Mouse (Mus musculus) lung, adult 2 months (tissue): ENCODE data around the gene Zfp108. TPM values are rescaled to one million over a fixed set of nuclear protein-coding genes. Genes with fewer than 3 reads are reported as not detected.
A peak's percentile ranks its signal among the peaks of the same experiment; 100 is the strongest.

Experiments used
- DNase-seq: peaks from one replicate; pipeline ENCODE4 v3.0.0; 2022
- H3K4me1 ChIP-seq: fragments of 200-500 bp; 2 replicates; pipeline ENCODE4 v1.6.1; 2011; ENCODE audit warnings: low read length; ENCODE audit not compliant: control insufficient read depth, insufficient read depth
- H3K4me3 ChIP-seq: fragments of 200-500 bp; replicated peaks from 2 replicates; pipeline ENCODE3; 2011; ENCODE audit warnings: low read depth, mild to moderate bottlenecking, control low read depth, low read length; ENCODE audit errors: extremely low read depth
- CTCF ChIP-seq: fragments of 200-500 bp; IDR thresholded peaks from 2 replicates; pipeline ENCODE4 v1.5.1; 2011; ENCODE audit warnings: mild to moderate bottlenecking, low read length, control low read depth; ENCODE audit not compliant: insufficient read depth
- POLR2A ChIP-seq: fragments of 200-500 bp; IDR thresholded peaks from 2 replicates; pipeline ENCODE4 v1.6.1; 2011; ENCODE audit warnings: low read depth, mild to moderate bottlenecking, control low read depth, low read length, borderline replicate concordance; ENCODE audit errors: extremely low read depth
- WGBS: fragments of 180-500 bp; shearing (Covaris S2); methylation state at CpG from one replicate; pipeline ENCODE4 v1.1.7; 2018; 5-methylcytosine and 5-hydroxymethylcytosine counted together
- polyA plus RNA-seq: library from polyadenylated mRNA; depleted of rRNA; stranded (reverse); fragments of >200 nt; gene quantifications from 2 replicates; pipeline ENCODE4 v1.2.3, GENCODE M21; 2012; rRNA removed

Gene Zfp108
- polyA plus RNA-seq, 1 experiment = 0.83 TPM

GRCm38 (mm10) chr7:24295376-24295775 lies 40.8 kb downstream of the Zfp108 start:
- TF ChIP-seq CTCF (no peak), POLR2A (no peak)
- no peak for DNase-seq
- 97% methylated on average over 7 of the region's 7 CpGs for WGBS
- Histone ChIP-seq H3K4me1 (no peaks in the 10 kb centered on the region; the same call in 1 of the 2 replicates), H3K4me3 (no peak overlapping the region)

DNA sequence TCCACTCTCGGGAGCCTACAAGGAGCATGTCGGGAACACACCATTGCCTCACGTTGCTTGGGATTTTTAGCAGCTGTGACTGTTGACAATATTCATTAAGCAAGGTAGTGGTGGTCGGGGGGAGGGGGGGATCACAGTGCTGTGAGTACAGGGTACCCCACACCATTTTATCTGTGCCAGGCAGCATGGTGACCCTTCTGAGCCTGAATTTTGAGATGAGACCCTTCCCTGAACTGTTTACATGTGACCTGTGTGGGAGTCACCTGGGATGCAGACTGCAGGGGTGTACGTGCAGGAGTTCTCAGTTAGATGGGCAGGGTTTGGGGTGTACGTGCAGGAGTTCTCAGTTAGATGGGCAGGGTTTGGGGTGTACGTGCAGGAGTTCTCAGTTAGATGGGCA lies 41.8 kb downstream of the Zfp108 start:
- TF ChIP-seq CTCF (no peak), POLR2A (no peak)
- DNase-seq = no peak
- WGBS = 95% methylated on average over 7 of the region's 7 CpGs

GRCm38 (mm10) chr7:24297361-24298095 lies 42.9 kb downstream of the Zfp108 start:
- DNase-seq = no peak
- Histone ChIP-seq H3K4me1 (no peaks in the 10 kb centered on the region; the same call in 1 of the 2 replicates), H3K4me3 (no peak overlapping the region)
- WGBS = 93% methylated on average over 15 of the region's 15 CpGs
- TF ChIP-seq CTCF (no peak), POLR2A (no peak)

More for the DNA sequence above, 41.8 kb downstream of the Zfp108 start:
- H3K4me3 ChIP-seq = no peak overlapping the region
- no peaks in the 10 kb centered on the region; the same call in 1 of the 2 replicates for H3K4me1 ChIP-seq

- 2% methylated on average over 12 of the region's 12 CpGs for WGBS
- no peak for DNase-seq
Observed at GRCm38 (mm10) chr7:24298635-24298972, 44.0 kb downstream of the Zfp108 start.

DNA sequence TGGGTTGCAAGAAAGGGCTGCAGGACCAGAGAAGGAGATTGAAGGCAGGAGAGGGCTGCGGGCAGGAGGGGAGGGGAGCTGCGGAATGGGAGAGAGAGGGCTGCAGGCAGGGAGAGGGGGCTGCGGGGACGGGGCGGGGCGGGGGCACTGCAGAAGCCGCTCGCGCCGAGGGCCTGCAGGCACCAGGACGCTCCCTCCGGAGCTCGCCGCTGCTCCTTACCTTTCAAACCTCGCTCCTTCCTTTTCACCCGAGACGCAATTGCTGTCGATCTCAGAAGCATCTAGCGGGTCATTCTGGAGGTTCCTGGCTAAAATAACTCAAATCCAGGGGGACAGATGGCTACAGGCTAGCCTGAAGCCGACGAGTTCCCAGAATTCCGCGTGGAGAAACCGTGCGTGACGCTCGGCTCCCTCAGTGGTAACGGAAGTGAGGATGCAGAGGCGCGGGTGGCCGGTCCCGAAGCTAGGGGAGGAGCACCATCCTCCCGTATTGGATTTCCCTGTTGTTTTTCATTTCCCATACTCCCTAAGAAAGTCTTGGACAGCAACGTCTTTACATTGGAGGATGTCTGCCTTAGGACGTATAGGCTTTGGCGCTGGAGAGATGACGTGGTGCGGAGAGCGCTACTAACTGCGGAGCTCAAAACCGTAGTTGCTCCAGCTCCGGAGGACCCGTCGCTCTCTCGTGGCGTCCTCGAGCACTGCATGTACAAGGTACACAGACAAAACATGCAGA lies 44.5 kb downstream of the Zfp108 start:
- no peaks in the 10 kb centered on the region; the same call in 1 of the 2 replicates for H3K4me1 ChIP-seq
- DNase-seq = peak; percentile 73

More at GRCm38 (mm10) chr7:24298635-24298972, 44.0 kb downstream of the Zfp108 start:
- TF ChIP-seq POLR2A = no peak
- TF ChIP-seq CTCF = no peak
- Histone ChIP-seq H3K4me1 (no peaks in the 10 kb centered on the region; the same call in 1 of the 2 replicates), H3K4me3 (peak overlapping the region; percentile 90)

DNA sequence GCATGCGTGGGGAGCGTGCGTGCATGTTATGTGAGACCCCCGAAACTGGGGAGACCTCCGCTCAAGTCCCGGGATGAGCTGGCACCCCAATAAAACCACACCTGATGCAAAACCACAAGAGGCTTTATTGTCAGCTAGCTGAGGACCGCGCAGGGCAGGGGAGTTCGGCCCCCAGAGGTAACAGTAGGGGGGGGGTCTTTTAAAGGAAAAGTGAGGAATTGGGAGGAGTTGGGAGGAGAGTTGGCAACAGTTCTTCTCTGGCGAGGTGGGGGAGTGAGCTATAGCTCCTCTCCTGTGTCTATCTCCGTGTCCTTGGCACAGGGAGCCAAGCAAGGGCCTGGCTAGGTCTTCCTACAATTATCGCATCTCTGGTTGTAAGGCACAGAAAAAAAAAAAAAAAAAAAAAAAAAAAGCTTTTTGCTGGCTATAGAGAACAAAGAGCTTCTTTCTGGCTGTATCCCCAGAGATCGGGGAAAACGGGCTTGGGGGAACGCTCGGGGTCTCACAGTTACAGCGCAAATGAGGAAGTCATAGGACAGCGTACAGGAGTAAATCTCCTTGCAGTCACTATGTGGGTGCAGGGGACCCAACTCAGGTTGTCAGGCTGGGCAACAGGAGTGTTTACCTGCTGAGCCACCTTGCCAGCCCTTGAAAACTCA lies 45.4 kb downstream of the Zfp108 start:
- peak; percentile 21 for DNase-seq

More for the DNA sequence above, 44.5 kb downstream of the Zfp108 start:
- peak overlapping the region; percentile 90 for H3K4me3 ChIP-seq
- TF ChIP-seq CTCF (peak; percentile 53), POLR2A (0 out of 2 replicates have a peak, but pooled peaks have one; percentile 37)
- WGBS = under 1% methylated on average over 43 of the region's 47 CpGs

GRCm38 (mm10) chr7:24300771-24301282 lies 46.2 kb downstream of the Zfp108 start, which contains the start of gene Zfp61:
Gene Zfp61, minus strand, starts transcription at chr7:24301232.
- 3% methylated on average over 13 of the region's 13 CpGs for WGBS
- DNase-seq = peak; percentile 17
- Histone ChIP-seq H3K4me3 (no peak within 1 kb of the TSS), H3K4me1 (no peaks in the 10 kb centered on the region; the same call in 1 of the 2 replicates)
- TF ChIP-seq POLR2A (no peak), CTCF (no peak)

More for the DNA sequence above, 45.4 kb downstream of the Zfp108 start:
- peak overlapping the region; percentile 7 for H3K4me3 ChIP-seq
- 5% methylated on average over 18 of the region's 18 CpGs for WGBS
- TF ChIP-seq CTCF (no peak), POLR2A (no peak)
- H3K4me1 ChIP-seq = no peaks in the 10 kb centered on the region; the same call in 1 of the 2 replicates

Other genes starting within 250 kb of the Zfp108 start
- gene Vmn1r183, start 201.5 kb upstream of the Zfp108 start, polyA plus RNA-seq = not detected in 2 replicates
- 12.3 and 16.7 TPM in 2 replicates for gene Zfp180, start 172.9 kb upstream of the Zfp108 start, polyA plus RNA-seq
- 1.3 and 1.7 TPM in 2 replicates for gene Zfp112, start 142.5 kb upstream of the Zfp108 start, polyA plus RNA-seq
- 4.8 and 7.5 TPM in 2 replicates for gene Zfp235, start 120.6 kb upstream of the Zfp108 start, polyA plus RNA-seq
- 0.12 and 0.22 TPM in 2 replicates for gene Zfp114, start 79.7 kb upstream of the Zfp108 start, polyA plus RNA-seq
- 2.0 and 2.4 TPM in 2 replicates for gene Zfp111, start 43.4 kb upstream of the Zfp108 start, polyA plus RNA-seq
- 1.4 and 1.7 TPM in 2 replicates for gene Zfp109, start 17.2 kb upstream of the Zfp108 start, polyA plus RNA-seq
- gene Zfp93, start 15.6 kb downstream of the Zfp108 start, polyA plus RNA-seq = 1.5 and 1.6 TPM in 2 replicates
- 5.1 and 8.7 TPM in 2 replicates for gene Zfp61, start 46.4 kb downstream of the Zfp108 start, polyA plus RNA-seq
- gene Zfp94, start 61.9 kb downstream of the Zfp108 start, polyA plus RNA-seq = 3.9 and 9.0 TPM in 2 replicates
- gene Tescl, start 79.1 kb downstream of the Zfp108 start, polyA plus RNA-seq = 0.58 and 2.0 TPM in 2 replicates
- gene Lypd5, start 94.4 kb downstream of the Zfp108 start, polyA plus RNA-seq = 32.1 TPM in 1 of 2 replicates, not detected in the other
- 9.0 and 11.3 TPM in 2 replicates for gene Kcnn4, start 115.5 kb downstream of the Zfp108 start, polyA plus RNA-seq
- 35.8 and 58.4 TPM in 2 replicates for gene Smg9, start 144.8 kb downstream of the Zfp108 start, polyA plus RNA-seq
- gene Irgc1, start 197.5 kb downstream of the Zfp108 start, polyA plus RNA-seq = 0.69 and 3.8 TPM in 2 replicates
- gene Plaur, start 207.7 kb downstream of the Zfp108 start, polyA plus RNA-seq = 65.6 and 88.8 TPM in 2 replicates
- 12.3 and 18.6 TPM in 2 replicates for gene Cadm4, start 227.2 kb downstream of the Zfp108 start, polyA plus RNA-seq